Mouse (Mus musculus): ENCODE results near the gene Lrrc74b.
"Not testable (repeated sequence)": the region's sequence is repeated elsewhere in the genome, so short reads cannot be mapped to it uniquely, and the experiment has no call there.

Gene Lrrc74b

DNA sequence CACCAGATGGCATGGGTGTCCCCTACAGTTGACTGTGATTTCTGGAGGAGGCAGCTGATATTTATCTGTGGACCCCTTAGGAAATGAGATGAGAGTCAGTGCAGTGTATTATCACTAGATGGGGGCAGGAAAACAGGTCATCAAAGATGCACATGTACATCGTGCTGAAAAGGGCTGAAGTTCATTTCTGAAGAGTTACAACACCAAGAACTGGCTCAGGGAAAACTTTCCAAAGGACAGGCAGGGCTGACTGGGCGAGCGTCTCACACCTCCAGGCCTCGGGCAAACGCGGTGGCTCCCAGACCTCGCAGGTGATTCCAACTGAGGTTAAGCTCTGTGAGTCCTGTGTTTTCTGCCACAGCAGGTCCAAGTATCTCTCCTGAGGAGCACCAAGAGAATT is 8.2 kb downstream of the Lrrc74b start:
- DNase-seq (ENCODE audit: low spot score): no peak

- no peak for DNase-seq (ENCODE audit: low spot score)
These were observed 18.4 kb downstream of the Lrrc74b start for GRCm38 (mm10) chr16:17542632-17543031.

- DNase-seq (ENCODE audit: low spot score): no peak
These were observed 24.5 kb downstream of the Lrrc74b start for GRCm38 (mm10) chr16:17536584-17536983.

- no peak for DNase-seq (ENCODE audit: low spot score)
These were observed 28.2 kb downstream of the Lrrc74b start for GRCm38 (mm10) chr16:17532676-17533329.

DNA sequence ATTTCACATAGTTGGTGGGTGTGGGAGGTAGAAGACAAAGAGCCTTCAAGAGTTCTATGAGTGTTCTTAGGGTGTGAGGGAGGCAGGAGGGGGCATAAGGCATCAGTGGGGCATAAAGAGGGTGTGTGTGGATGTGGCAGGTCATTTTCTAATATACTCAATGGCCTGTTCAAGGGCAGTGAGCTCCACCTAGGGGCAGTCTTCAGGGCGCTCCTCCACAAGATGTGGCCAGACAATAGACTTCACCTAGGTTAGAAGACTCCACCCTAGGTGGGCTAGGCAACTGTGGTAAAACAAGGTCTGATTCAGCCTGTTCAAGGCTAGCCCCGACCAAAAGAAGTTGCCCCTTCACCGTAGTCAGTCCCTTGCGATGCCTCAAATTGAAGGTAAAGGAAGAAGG is 28.8 kb downstream of the Lrrc74b start:
- no peak for DNase-seq (ENCODE audit: low spot score)

- peak; percentile 97 for DNase-seq (ENCODE audit: low spot score)
These were observed 30.3 kb downstream of the Lrrc74b start, which contains the start of gene Thap7 for GRCm38 (mm10) chr16:17530640-17531288. Gene Thap7, minus strand, starts transcription at chr16:17531136.

DNA sequence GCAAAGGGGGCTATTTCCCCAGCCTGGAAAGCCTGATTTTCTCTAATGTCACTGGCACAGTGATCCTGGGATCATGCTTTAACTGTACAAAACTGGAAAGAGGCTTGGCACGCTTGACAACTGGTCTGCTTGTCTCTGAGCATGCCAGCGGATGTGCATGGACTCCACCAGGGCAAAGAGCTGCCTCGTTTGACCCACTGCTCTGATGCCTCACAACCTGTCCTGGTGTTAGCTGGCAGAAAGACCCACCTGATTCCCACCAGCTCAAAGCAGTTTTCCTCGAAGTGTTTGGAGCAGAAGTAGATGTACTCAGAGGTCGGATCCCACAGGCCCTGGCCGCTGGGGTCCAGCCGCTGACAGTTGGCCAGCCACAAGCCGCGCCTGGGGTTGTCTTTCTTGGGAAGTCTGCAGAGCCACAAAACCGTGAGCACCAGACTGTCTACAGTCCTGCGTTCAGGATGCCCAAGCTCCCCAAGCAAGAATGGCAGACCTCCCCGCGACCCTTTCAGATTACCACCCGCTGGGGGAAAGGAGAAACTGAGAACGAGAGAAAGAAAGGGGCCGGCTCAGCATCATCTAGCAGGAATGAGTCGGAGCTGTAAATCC is 31.0 kb downstream of the Lrrc74b start:
- DNase-seq (ENCODE audit: low spot score): peak; percentile 61

DNA sequence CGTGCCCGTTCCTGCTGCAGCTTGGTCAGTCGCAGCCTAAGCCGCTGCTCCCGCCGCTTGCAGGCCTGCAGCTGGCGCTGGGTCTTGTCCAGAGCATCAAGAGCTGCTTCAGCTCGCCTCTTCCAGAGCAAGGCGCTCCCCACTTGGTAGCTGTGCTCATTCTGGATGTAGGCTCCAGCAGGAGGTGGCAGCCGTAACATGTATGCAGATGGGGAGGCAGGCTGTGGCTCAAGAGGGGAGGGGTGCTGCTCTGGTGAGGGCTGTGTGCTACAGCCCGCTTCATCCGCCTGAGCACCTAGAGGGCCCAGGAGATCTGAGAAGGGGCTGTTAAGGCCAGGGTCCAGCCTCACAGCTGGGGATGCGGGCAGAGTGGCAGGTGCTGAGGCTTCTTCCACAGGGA is 32.8 kb downstream of the Lrrc74b start:
- no peak for DNase-seq (ENCODE audit: low spot score)

DNA sequence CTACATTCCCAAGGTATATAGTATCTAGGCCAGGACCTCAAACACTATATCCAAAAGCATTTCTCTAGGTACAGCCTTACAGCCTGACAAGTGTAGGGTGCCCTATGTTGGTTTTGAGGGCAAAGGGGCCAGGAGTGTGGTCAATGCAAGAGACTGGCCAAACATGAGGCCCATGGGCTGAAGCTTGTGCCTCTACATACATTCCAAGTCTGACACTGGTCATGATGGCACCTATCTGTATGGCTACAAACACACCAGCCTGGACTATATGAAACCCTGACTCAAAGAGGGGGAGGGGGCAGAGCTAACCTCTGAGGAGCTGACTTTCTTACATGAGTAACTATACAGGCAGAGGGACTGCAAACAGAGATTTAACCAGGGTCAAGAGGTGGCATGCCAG is 33.4 kb downstream of the Lrrc74b start:
- no peak for DNase-seq (ENCODE audit: low spot score)

DNA sequence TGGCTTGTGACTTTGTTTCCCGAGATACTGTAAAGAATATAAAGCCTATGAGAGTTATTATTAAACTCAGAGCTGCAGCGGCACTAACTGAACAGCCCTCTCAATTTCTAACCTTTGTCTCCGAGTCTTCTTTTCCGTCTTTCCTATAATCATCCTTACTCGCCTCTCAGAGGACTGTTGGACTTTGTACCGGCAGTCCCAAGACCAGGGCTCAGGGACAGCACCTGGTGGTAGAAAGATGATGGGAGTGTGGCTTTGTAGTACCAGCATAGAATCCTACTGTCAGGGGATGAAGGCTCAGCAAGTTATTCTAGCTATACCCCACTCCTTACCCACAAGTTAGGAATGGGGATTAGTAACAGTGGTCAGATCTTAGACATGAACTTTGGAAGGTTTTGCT is 34.8 kb downstream of the Lrrc74b start:
- no peak for DNase-seq (ENCODE audit: low spot score)

GRCm38 (mm10) chr16:17525524-17525923 is 35.5 kb downstream of the Lrrc74b start:
- DNase-seq (ENCODE audit: low spot score): no peak

DNA sequence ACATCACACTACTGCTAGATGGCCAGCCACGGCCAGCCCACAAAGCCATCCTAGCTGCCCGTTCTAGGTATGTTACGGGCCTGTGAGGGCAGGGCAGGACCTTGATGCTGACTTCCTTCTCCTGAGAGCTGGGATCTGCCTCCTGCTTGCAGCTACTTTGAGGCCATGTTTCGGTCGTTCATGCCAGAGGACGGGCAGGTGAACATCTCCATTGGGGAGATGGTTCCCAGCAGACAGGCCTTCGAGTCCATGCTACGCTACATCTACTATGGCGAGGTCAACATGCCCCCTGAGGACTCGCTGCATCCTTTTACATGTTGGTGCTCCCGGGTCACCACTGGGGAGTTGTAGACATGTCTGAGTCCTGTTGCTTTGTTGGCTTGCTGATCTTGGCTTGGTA is 36.9 kb downstream of the Lrrc74b start:
- DNase-seq (ENCODE audit: low spot score): no peak

- no peak for DNase-seq (ENCODE audit: low spot score)
These were observed 42.1 kb downstream of the Lrrc74b start for GRCm38 (mm10) chr16:17518910-17519309.

DNA sequence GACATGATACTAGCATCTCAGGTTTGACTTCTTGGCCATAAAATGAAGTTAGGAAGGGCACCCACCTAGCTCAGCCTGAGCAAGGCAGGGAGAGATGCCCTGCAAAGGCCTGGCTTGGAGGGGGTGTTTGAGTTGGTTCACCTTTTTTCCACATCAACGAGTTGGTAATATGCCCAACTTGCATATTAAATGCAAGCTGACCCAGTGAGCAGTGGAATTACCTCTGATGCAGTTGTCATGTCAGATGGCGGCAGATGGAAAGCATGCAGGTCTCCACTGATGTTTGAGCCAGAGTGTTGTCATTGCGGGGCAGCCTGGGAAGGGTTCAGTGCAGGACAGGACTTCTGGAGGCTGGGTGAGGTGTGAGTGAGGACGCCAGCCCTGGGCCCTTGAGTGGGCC is 49.6 kb downstream of the Lrrc74b start:
- no peak for DNase-seq (ENCODE audit: low spot score)

DNA sequence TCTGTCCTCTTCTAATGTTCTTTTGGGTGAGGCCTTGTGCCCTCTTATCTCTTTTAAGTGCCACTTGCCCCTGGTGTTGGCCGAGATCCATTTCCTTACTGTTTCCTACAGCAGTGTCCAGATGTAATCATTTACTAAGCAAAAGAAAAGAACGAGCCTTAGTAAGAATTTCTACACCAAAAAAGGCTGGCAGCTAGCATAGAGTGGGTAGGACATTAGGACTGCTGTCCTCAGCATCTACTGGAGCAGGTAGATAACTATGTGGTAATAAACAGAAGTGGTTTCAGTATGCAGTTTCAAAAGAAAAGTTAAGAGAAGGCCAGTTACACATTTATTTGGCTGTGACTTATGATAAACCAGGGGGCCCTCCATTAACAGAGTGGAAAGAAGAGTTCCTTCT is 50.4 kb downstream of the Lrrc74b start:
- no peak for DNase-seq (ENCODE audit: low spot score)

DNA sequence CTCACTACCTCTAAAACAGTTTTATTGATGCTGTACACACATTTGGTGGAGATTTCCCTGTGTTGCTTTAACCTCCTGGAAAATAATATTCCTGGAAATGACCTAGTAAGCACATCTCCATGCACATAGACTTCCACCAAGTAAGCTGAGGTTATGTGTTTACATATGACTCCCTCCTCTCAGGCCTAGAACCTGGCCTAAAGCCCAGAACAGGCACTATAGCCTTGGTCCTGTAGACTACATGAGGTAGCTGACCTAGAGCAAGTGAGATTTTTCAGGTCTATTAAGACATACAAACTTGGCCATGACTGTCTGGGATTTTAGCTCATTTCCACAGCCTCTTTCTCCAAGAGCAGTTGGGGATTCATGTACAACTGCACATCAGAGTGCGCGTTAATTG is 50.9 kb downstream of the Lrrc74b start:
- DNase-seq (ENCODE audit: low spot score): no peak

DNA sequence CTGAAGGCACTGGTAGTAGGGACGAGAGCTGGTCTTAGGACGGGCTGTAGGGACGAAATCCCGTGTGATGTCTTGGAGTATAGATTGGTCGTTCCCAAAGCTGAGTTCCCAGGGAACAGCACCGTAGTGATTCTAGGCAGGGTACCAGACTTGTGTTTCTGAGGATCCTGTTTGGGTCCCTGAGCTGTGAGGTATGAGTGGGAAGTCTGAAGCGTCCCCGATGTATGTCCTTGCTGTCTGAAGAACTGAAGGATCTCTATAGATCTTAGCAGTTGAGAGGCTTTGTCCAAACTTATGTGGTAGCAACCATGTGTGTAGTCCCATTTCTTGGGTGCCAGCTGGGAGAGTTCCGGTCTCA is 51.8 kb downstream of the Lrrc74b start:
- DNase-seq (ENCODE audit: low spot score): no peak

- peak; percentile 90 for DNase-seq (ENCODE audit: low spot score)
These were observed 52.4 kb downstream of the Lrrc74b start, which contains the start of gene Lztr1 for GRCm38 (mm10) chr16:17508546-17509239. Gene Lztr1, plus strand, starts transcription at chr16:17508688.

DNA sequence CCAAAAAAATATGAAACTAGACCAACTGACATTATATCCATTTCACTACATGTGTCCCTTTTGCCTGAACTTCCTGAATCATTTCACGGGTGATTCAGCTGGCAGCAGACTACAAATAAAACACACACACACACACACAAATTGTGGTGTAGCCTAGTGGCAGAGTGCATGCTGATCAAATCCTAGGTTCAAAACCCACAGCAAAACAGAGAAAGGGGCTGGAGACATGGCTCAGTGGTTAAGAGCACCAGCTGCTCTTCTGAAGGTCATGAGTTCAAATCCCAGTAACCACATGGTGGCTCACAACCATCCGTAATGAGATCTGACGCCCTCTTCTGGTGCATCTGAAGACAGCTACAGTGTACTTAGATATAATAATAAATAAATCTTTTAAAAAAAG is 53.0 kb downstream of the Lrrc74b start:
- DNase-seq (ENCODE audit: low spot score): not testable (repeated sequence)

DNA sequence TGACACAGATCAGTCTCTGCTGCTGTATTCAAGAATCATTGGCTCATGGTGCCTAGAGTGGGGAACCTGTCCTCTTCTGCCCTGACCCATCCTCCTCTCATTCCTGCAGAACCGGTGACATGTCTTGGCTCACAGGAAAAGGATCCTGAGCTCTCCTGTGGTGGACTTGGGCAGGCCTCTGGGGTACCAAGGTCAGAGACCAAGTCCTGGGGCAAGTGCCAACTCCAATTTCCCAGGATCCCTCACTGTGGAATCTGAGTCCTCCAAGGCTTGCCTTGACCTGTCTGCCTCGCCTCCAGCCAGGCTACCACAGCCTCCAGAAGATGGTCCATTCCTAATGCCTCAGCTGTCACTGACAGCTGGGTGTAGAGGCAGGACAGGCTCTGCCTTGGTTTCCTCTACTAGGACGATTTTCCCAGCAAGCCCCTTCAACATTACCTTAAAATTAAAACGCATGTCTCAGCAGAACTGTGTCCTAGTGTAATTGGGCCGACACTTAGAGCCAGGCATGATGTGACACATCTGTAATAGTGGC is 54.0 kb downstream of the Lrrc74b start:
- DNase-seq (ENCODE audit: low spot score): no peak

DNA sequence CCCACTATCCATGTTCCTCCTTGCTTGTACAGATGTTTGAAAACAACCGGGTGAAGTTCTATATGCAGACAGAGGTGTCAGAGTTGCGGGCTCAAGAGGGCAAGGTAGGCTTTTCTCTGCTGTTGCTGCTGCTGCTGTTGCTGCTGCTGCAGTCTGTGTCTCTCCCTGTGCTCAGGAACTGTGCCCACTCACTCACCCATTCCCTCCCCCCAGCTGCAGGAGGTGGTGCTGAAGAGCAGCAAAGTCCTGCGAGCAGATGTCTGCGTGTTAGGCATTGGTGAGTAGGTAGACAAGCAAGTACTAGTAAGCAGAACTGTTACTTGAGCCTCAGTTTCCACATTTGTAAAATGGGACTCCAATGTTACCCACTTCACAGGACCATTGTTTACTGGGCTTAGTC is 58.4 kb downstream of the Lrrc74b start:
- no peak for DNase-seq (ENCODE audit: low spot score)

GRCm38 (mm10) chr16:17499249-17499883 is 61.7 kb downstream of the Lrrc74b start:
- no peak for DNase-seq (ENCODE audit: low spot score)

Data from testis, postnatal 10 days (tissue).